Comparison of ENCODE assay signal across 26 mouse cellular contexts in genomic region chr2:147690506-147691208, GRCm38 (mm10).
DNase-seq lines count a peak whose midpoint lies in the region; ATAC-seq lines count a peak whose summit lies in the region.
"Had no signal": no experiment of that assay in that cellular context is flagged by ENCODE, and none has a peak within 500 bp of the region (broad histone marks: within the 10 kb centered on the region; RNA-seq: fewer than 3 reads in every experiment).

No protein-coding gene starts in this region.

- no peaks in the 10 kb centered on the region for H3K27me3 ChIP-seq in hindbrain, embryonic 16.5 days (replicated peaks; ENCODE audit: control insufficient read depth, insufficient read depth, low read length)
- peaks cover 4% of the 10 kb centered on the region; the same call in 1 of the 2 replicates for H3K27me3 ChIP-seq in hindbrain, embryonic 10.5 days (ENCODE audit: insufficient read depth, poor library complexity, severe bottlenecking)
- H3K27me3 ChIP-seq in limb, embryonic 13.5 days: peaks cover 64% of the 10 kb centered on the region
- peaks cover 36% of the 10 kb centered on the region; the same call in 1 of the 2 replicates for H3K27me3 ChIP-seq in limb, embryonic 10.5 days (ENCODE audit: low read depth, poor library complexity, severe bottlenecking)
- H3K27me3 ChIP-seq in neural tube, embryonic 14.5 days (ENCODE audit: control insufficient read depth, insufficient read depth, low read length): no peaks in the 10 kb centered on the region
- H3K27me3 ChIP-seq: forebrain, embryonic 13.5 days had no signal

- ATAC-seq in hindbrain, embryonic 16.5 days: peak; percentile 52; the same call in 1 of the 2 replicates
- ATAC-seq in limb, embryonic 13.5 days (ENCODE audit: low FRiP score, low read depth): peak; percentile 55
- ATAC-seq in neural tube, embryonic 14.5 days (ENCODE audit: low read depth): peak; percentile 80
- ATAC-seq: forebrain, embryonic 13.5 days; forebrain, embryonic 16.5 days; inflammation-experienced regulatory T-cells, adult 6 months had no signal

- H3K9me3 ChIP-seq in hindbrain, embryonic 16.5 days (ENCODE audit: control insufficient read depth, low read length): no peaks in the 10 kb centered on the region
- no peaks in the 10 kb centered on the region for H3K9me3 ChIP-seq in hindbrain, embryonic 10.5 days
- no peaks in the 10 kb centered on the region for H3K9me3 ChIP-seq in limb, embryonic 13.5 days
- H3K9me3 ChIP-seq in limb, embryonic 10.5 days (replicated peaks): no peaks in the 10 kb centered on the region
- no peaks in the 10 kb centered on the region for H3K9me3 ChIP-seq in neural tube, embryonic 14.5 days (ENCODE audit: control insufficient read depth, low read length)
- H3K9me3 ChIP-seq: forebrain, embryonic 10.5 days; forebrain, embryonic 13.5 days; heart, embryonic 10.5 days; heart, embryonic 13.5 days had no signal

- no peak overlapping the region for H3K4me3 ChIP-seq in hindbrain, embryonic 16.5 days (ENCODE audit: low read length)
- H3K4me3 ChIP-seq in hindbrain, embryonic 10.5 days: no peak overlapping the region
- H3K4me3 ChIP-seq in limb, embryonic 13.5 days: no peak overlapping the region
- no peak overlapping the region for H3K4me3 ChIP-seq in limb, embryonic 10.5 days
- no peak overlapping the region for H3K4me3 ChIP-seq in neural tube, embryonic 14.5 days (ENCODE audit: low read depth, low read length)
- H3K4me3 ChIP-seq: forebrain, embryonic 10.5 days; forebrain, embryonic 13.5 days; heart, adult 2 months; heart, embryonic 10.5 days; heart, embryonic 13.5 days had no signal

- H3K9ac ChIP-seq in hindbrain, embryonic 16.5 days (ENCODE audit: low read depth, low read length): no peak overlapping the region
- no peak overlapping the region for H3K9ac ChIP-seq in limb, embryonic 13.5 days
- no peak overlapping the region for H3K9ac ChIP-seq in neural tube, embryonic 14.5 days (replicated peaks; ENCODE audit: low read depth, low read length)
- H3K9ac ChIP-seq: forebrain, embryonic 13.5 days; heart, embryonic 13.5 days; hindbrain, embryonic 14.5 days had no signal

- WGBS in hindbrain, embryonic 16.5 days: 46% methylated on average over 15 of the region's 15 CpGs
- 77% methylated on average over 15 of the region's 15 CpGs for WGBS in hindbrain, embryonic 10.5 days
- 25% methylated on average over 15 of the region's 15 CpGs for WGBS in limb, embryonic 13.5 days
- WGBS in limb, embryonic 10.5 days: 55% methylated on average over 15 of the region's 15 CpGs
- 38% methylated on average over 15 of the region's 15 CpGs for WGBS in neural tube, embryonic 14.5 days

- H3K4me2 ChIP-seq in hindbrain, embryonic 16.5 days (ENCODE audit: low read length): no peak overlapping the region
- peak overlapping the region; percentile 12 for H3K4me2 ChIP-seq in limb, embryonic 13.5 days (replicated peaks)
- H3K4me2 ChIP-seq in neural tube, embryonic 14.5 days (ENCODE audit: low read depth, low read length): no peak overlapping the region
- H3K4me2 ChIP-seq: forebrain, embryonic 13.5 days; heart, embryonic 13.5 days; hindbrain, embryonic 14.5 days had no signal

- H3K36me3 ChIP-seq in hindbrain, embryonic 16.5 days (ENCODE audit: control insufficient read depth, insufficient read depth, low read length): no peaks in the 10 kb centered on the region
- no peaks in the 10 kb centered on the region for H3K36me3 ChIP-seq in hindbrain, embryonic 10.5 days
- no peaks in the 10 kb centered on the region for H3K36me3 ChIP-seq in limb, embryonic 13.5 days
- H3K36me3 ChIP-seq in limb, embryonic 10.5 days: no peaks in the 10 kb centered on the region
- H3K36me3 ChIP-seq in neural tube, embryonic 14.5 days (ENCODE audit: control insufficient read depth, insufficient read depth, low read length): no peaks in the 10 kb centered on the region
- H3K36me3 ChIP-seq: forebrain, embryonic 10.5 days; G1E; heart, embryonic 10.5 days; heart, embryonic 13.5 days had no signal

- no peaks in the 10 kb centered on the region for H3K4me1 ChIP-seq in hindbrain, embryonic 16.5 days (ENCODE audit: control insufficient read depth, insufficient read depth, low read depth, low read length)
- H3K4me1 ChIP-seq in hindbrain, embryonic 10.5 days (replicated peaks): no peaks in the 10 kb centered on the region
- peaks cover 20% of the 10 kb centered on the region for H3K4me1 ChIP-seq in limb, embryonic 13.5 days
- H3K4me1 ChIP-seq in limb, embryonic 10.5 days: peaks cover 37% of the 10 kb centered on the region
- no peaks in the 10 kb centered on the region for H3K4me1 ChIP-seq in neural tube, embryonic 14.5 days (ENCODE audit: control insufficient read depth, insufficient read depth, low read length)
- H3K4me1 ChIP-seq: forebrain, embryonic 10.5 days; forebrain, embryonic 13.5 days; heart, embryonic 10.5 days; heart, embryonic 13.5 days had no signal

- DNase-seq in cerebellum, postnatal 10 days: peak; percentile 10 to 37
- no peak for DNase-seq in cerebellum, adult 9-11 months
- no peak for DNase-seq in hindbrain, embryonic 10.5 days (ENCODE audit: low spot score)
- no peak for DNase-seq in limb, embryonic 10.5 days (ENCODE audit: low spot score)
- DNase-seq in ovary, postnatal 14 days (ENCODE audit: low spot score): no peak
- DNase-seq: adrenal gland, adult 2 months; adrenal gland, postnatal 14 days; cerebellum, adult 11 months; cerebellum, adult 2 months; cerebellum, postnatal 14 days; gastrocnemius, postnatal 10 days; gastrocnemius, postnatal 36 days; heart, adult 2 months; heart, postnatal 14 days; heart, postnatal 4 days had no signal

- no peak overlapping the region for H3K27ac ChIP-seq in hindbrain, embryonic 16.5 days (ENCODE audit: low read depth, low read length)
- H3K27ac ChIP-seq in hindbrain, embryonic 10.5 days: no peak overlapping the region
- no peak overlapping the region for H3K27ac ChIP-seq in limb, embryonic 13.5 days
- H3K27ac ChIP-seq in limb, embryonic 10.5 days: no peak overlapping the region
- no peak overlapping the region for H3K27ac ChIP-seq in neural tube, embryonic 14.5 days (ENCODE audit: low read depth, low read length)
- H3K27ac ChIP-seq: forebrain, embryonic 10.5 days; forebrain, embryonic 13.5 days; heart, adult 2 months; heart, embryonic 10.5 days; heart, embryonic 13.5 days; hindbrain, embryonic 14.5 days had no signal

Comparison
In these comparisons a context has a peak if more than half of its experiments do, and no peak if none do; other contexts are left out.
1. DNase-seq: peak in cerebellum, postnatal 10 days (2 of 2); none in cerebellum, adult 9-11 months (single experiment), hindbrain, embryonic 10.5 days (single experiment), limb, embryonic 10.5 days (single experiment) and ovary, postnatal 14 days (single experiment).
2. Peak in every context shown above with its lines, with median percentiles within 50 percentile points of each other: ATAC-seq.